Mouse (Mus musculus): ENCODE results near the gene Gm21983. TPM values are rescaled to one million over a fixed set of nuclear protein-coding genes. Genes with fewer than 3 reads are reported as not detected.

The Gm21983 gene
- total and polyA plus RNA-seq, 2 experiments from 2014 or later: not detected

DNA sequence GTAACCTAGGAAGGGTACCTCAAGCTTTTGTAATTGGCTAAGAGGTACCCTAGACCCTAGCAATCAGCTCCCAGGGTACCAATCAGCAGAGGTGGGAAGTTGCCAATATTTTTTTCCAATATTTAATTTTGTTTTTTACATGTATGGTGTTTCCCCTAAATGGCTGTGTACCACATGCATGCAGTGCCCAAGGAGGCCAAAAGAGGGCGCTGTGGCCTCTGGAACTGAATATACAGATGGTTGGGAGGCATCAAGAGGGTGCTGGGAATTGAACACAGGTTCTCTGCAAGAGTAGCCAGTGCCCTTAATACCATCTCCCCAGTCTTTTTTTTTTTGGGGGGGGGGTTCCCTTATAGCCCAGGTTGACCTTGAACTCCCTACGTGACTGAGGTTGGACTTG is 49.5 kb downstream of the Gm21983 start:
- Histone ChIP-seq H3K4me1 (ENCODE audit: insufficient read depth, low read length) (no peaks in the 10 kb centered on the region), H3K27ac (ENCODE audit: low read depth, low read length) (no peak overlapping the region), H3K9me3 (ENCODE audit: low read length) (no peaks in the 10 kb centered on the region), H3K36me3 (ENCODE audit: insufficient read depth, low read length) (no peaks in the 10 kb centered on the region), H3K4me2 (ENCODE audit: low read depth, low read length, poor library complexity, severe bottlenecking) (no peak overlapping the region), H3K4me3 (ENCODE audit: low read depth, low read length) (no peak overlapping the region), H3K27me3 (ENCODE audit: insufficient read depth, low read length) (no peaks in the 10 kb centered on the region), H3K9ac (replicated peaks; ENCODE audit: low read length, poor library complexity, severe bottlenecking) (no peak overlapping the region)
- TF ChIP-seq CTCF (IDR thresholded peaks at IDR 0.05): peak; percentile 32
- 70% methylated on average over 2 of the region's 2 CpGs for WGBS
- DNase-seq (ENCODE audit: low spot score) (no peak), ATAC-seq (ENCODE audit: low FRiP score) (no peak)

DNA sequence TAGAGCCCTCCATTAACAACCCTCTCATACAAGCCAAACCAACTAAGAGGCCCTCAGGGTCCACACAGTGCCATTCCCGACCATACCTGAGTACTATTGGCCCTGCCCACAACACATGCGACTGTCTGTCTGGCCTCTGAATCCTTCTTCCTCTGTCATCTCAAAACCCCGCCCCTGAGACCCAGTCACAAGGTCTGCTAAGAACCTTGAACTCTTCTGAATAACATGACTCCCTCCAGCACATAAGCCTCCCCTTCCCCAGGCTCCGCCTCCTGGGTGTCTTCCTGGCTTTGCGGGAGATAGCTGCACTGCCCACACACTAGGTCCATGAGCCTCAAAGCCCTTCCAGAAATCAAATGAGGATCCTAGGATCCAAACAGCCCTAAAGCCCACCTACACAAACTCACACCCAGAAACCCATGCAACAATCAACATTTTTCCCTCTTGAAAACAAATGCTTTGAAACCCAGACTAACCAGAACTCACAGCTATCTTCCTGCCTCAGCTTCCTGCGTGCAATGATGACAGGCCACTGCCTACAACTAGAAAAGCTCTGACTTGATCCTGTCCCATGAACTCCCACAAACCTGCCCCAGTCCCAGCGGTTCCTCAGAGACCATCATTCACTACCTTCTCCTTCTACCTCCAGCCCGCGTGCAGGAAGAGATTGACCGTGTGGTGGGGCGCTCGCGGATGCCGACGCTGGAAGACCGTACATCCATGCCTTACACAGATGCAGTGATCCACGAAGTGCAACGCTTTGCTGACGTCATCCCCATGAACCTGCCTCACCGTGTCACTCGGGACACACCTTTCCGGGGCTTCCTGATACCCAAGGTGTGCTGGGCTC is 50.1 kb downstream of the Gm21983 start:
- no peak for ATAC-seq (ENCODE audit: low FRiP score)
- Histone ChIP-seq H3K9me3 (ENCODE audit: low read length) (no peaks in the 10 kb centered on the region), H3K27me3 (ENCODE audit: insufficient read depth, low read length) (no peaks in the 10 kb centered on the region), H3K36me3 (ENCODE audit: insufficient read depth, low read length) (no peaks in the 10 kb centered on the region), H3K9ac (replicated peaks; ENCODE audit: low read length, poor library complexity, severe bottlenecking) (no peak overlapping the region), H3K4me3 (ENCODE audit: low read depth, low read length) (no peak overlapping the region), H3K4me2 (ENCODE audit: low read depth, low read length, poor library complexity, severe bottlenecking) (no peak overlapping the region), H3K27ac (ENCODE audit: low read depth, low read length) (no peak overlapping the region), H3K4me1 (ENCODE audit: insufficient read depth, low read length) (no peaks in the 10 kb centered on the region)
- WGBS: 91% methylated on average over 22 of the region's 22 CpGs
- no peak for TF ChIP-seq CTCF (IDR thresholded peaks at IDR 0.05)
- DNase-seq (ENCODE audit: low spot score): no peak

DNA sequence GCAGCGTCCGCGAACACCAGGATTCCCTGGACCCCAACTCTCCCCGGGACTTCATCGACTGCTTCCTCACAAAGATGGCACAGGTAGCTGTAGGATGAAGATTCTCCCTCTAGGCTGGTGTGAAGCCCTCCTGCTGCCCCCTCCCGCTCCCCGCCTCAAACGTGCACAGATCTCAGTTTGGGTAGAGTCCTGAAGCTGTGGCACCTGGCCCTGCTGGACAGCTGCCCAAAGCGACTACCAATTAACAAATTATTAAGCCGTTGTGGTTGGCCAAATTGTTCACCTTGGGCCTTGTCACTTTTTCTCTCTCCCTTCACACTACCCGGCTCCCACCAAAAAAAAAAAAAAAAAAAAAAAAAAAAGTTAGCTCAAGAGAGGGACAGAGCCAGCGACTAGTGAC is 51.1 kb downstream of the Gm21983 start:
- no peak for TF ChIP-seq CTCF (IDR thresholded peaks at IDR 0.05)
- ATAC-seq (ENCODE audit: low FRiP score): no peak
- WGBS: 90% methylated on average over 12 of the region's 12 CpGs

DNA sequence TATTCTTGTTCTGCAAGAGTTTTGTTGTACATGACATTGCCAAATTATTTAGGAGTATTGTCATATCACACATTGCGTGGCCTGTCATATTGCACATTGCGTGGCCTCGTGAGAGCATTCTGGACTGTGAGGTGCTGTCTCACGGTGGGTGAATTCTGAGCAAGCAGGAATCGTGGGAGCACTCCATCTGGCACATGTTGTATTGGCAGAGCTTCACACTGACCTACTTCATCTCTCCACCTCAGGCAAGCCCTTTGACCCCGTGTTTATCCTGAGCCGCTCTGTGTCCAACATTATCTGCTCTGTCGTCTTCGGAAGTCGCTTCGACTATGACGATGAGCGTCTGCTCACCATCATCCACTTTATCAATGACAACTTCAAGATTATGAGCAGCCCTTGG is 51.9 kb downstream of the Gm21983 start:
- Histone ChIP-seq H3K9ac (replicated peaks; ENCODE audit: low read length, poor library complexity, severe bottlenecking) (no peak overlapping the region), H3K4me3 (ENCODE audit: low read depth, low read length) (no peak overlapping the region), H3K4me1 (ENCODE audit: insufficient read depth, low read length) (no peaks in the 10 kb centered on the region), H3K27me3 (ENCODE audit: insufficient read depth, low read length) (no peaks in the 10 kb centered on the region), H3K9me3 (ENCODE audit: low read length) (no peaks in the 10 kb centered on the region), H3K27ac (ENCODE audit: low read depth, low read length) (no peak overlapping the region), H3K36me3 (ENCODE audit: insufficient read depth, low read length) (no peaks in the 10 kb centered on the region), H3K4me2 (ENCODE audit: low read depth, low read length, poor library complexity, severe bottlenecking) (no peak overlapping the region)
- TF ChIP-seq CTCF (IDR thresholded peaks at IDR 0.05): no peak
- WGBS: 89% methylated on average over 13 of the region's 13 CpGs
- no peak for ATAC-seq (ENCODE audit: low FRiP score)
- DNase-seq (ENCODE audit: low spot score): no peak

More for the DNA sequence above, 51.1 kb downstream of the Gm21983 start:
- Histone ChIP-seq H3K9ac (replicated peaks; ENCODE audit: low read length, poor library complexity, severe bottlenecking) (no peak overlapping the region), H3K4me2 (ENCODE audit: low read depth, low read length, poor library complexity, severe bottlenecking) (no peak overlapping the region), H3K9me3 (ENCODE audit: low read length) (no peaks in the 10 kb centered on the region), H3K36me3 (ENCODE audit: insufficient read depth, low read length) (no peaks in the 10 kb centered on the region), H3K27ac (ENCODE audit: low read depth, low read length) (no peak overlapping the region), H3K27me3 (ENCODE audit: insufficient read depth, low read length) (no peaks in the 10 kb centered on the region), H3K4me3 (ENCODE audit: low read depth, low read length) (no peak overlapping the region), H3K4me1 (ENCODE audit: insufficient read depth, low read length) (no peaks in the 10 kb centered on the region)
- DNase-seq (ENCODE audit: low spot score): no peak

DNA sequence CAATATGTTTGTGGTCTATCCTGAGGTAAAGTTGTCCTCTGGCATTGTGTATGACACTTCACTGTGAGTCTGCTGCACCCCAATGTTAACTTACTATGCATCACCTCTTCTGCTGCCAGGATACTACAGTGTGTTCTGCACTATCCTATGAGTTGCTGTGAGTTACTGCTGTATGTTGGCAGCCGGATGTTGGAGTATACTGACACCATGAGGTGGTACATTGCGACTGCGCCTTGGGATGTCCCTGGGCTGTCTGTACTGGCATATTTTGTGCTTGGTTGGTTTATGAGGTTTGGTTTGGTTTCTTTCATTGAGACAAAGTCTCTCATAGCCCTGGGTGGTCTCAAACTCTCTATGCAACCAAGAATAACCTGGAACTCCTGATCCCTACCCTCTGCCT is 52.7 kb downstream of the Gm21983 start:
- Histone ChIP-seq H3K4me3 (ENCODE audit: low read depth, low read length) (no peak overlapping the region), H3K9me3 (ENCODE audit: low read length) (no peaks in the 10 kb centered on the region), H3K4me1 (ENCODE audit: insufficient read depth, low read length) (no peaks in the 10 kb centered on the region), H3K27me3 (ENCODE audit: insufficient read depth, low read length) (no peaks in the 10 kb centered on the region), H3K27ac (ENCODE audit: low read depth, low read length) (no peak overlapping the region), H3K36me3 (ENCODE audit: insufficient read depth, low read length) (no peaks in the 10 kb centered on the region), H3K9ac (replicated peaks; ENCODE audit: low read length, poor library complexity, severe bottlenecking) (no peak overlapping the region), H3K4me2 (ENCODE audit: low read depth, low read length, poor library complexity, severe bottlenecking) (no peak overlapping the region)
- peak; percentile 72 for TF ChIP-seq CTCF (IDR thresholded peaks at IDR 0.05)
- ATAC-seq (ENCODE audit: low FRiP score) (peak; percentile 57), DNase-seq (ENCODE audit: low spot score) (peak; percentile 66)
- WGBS: 46% methylated on average over 3 of the region's 3 CpGs

DNA sequence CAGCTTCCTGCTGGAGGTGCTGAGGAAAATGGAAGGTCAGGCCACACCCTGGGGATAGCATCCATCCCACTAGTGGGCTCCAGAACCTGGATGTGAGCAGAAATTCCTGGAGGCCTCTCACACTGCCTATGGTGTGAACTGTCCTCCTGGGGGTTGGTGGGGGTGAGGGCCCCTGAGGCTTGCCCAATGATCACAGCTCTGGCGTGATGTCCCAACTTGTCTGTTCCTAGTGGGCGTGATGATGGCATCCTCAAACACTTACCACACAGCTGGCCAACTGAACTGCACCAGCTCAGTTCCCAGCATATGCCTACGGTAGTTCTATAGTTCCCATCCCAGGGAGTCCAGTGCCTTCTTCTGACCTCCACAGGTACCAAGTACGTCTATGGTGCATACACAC is 55.9 kb downstream of the Gm21983 start:
- no peak overlapping the region for H3K27ac ChIP-seq (ENCODE audit: low read depth, low read length)
- no peak for TF ChIP-seq CTCF (IDR thresholded peaks at IDR 0.05)
- H3K4me1 ChIP-seq (ENCODE audit: insufficient read depth, low read length): no peaks in the 10 kb centered on the region
- H3K4me2 ChIP-seq (ENCODE audit: low read depth, low read length, poor library complexity, severe bottlenecking): no peak overlapping the region
- H3K27me3 ChIP-seq (ENCODE audit: insufficient read depth, low read length): no peaks in the 10 kb centered on the region
- 85% methylated on average over 4 of the region's 4 CpGs for WGBS
- H3K9me3 ChIP-seq (ENCODE audit: low read length): no peaks in the 10 kb centered on the region
- DNase-seq (ENCODE audit: low spot score): no peak
- no peak for ATAC-seq (ENCODE audit: low FRiP score)
- H3K9ac ChIP-seq (replicated peaks; ENCODE audit: low read length, poor library complexity, severe bottlenecking): no peak overlapping the region
- H3K4me3 ChIP-seq (ENCODE audit: low read depth, low read length): no peak overlapping the region
- no peaks in the 10 kb centered on the region for H3K36me3 ChIP-seq (ENCODE audit: insufficient read depth, low read length)

Measured in midbrain, postnatal 0 days (tissue).